Mouse (Mus musculus): Measurements from ENCODE around the gene Anapc7. TPM values are rescaled to one million over a fixed set of nuclear protein-coding genes. Genes with fewer than 3 reads are reported as not detected.
"Not testable (repeated sequence)": the region's sequence is repeated elsewhere in the genome, so short reads cannot be mapped to it uniquely, and the experiment has no call there.

The Anapc7 gene
- polyA plus RNA-seq, 2 experiments from 2014 or later, result 13.4 to 23.7 TPM

- no peak for ATAC-seq
These were observed 11.5 kb upstream of the Anapc7 start for GRCm38 (mm10) chr5:122409692-122410645.

DNA sequence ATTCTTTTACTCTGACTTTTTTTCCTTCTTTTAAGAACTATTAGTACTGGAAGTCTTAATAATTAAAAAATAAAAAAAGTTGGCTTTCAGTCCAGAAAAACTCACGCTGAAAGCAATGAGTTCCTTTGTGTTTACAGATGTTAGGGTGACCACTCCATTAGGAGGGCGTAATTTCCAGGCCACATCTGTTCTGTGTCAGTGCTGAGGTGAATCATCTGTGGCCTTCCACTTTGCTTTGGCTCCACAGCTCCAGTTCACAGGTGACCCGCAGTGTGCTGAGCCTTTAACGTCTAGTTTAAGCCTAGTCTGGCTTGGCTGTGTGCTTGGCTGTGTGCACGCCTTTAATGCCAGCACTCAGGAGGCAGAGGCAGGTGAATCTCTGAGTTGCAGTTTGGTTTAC, 9.6 kb upstream of the Anapc7 start:
- ATAC-seq, result no peak

DNA sequence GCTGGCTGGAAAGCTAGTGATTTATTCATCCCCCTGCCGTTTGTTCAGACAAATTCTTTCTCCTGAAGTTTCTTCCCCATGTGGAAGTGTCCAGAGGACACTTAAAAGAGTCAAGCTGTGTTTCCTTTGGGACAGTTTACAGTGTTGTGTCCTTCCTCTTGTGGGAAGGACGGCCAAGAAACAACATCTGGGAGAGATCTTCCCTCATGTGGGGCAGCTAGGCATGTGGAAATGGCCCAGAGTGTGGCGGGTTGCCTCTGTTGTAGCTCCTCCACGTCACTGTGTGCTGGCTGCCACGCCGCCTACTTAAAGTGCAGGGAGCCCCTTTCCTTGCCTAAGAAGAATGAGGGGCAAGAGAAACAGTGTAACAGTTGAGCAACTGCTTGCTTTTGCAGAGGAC, 8.7 kb upstream of the Anapc7 start:
- no peak for ATAC-seq

DNA sequence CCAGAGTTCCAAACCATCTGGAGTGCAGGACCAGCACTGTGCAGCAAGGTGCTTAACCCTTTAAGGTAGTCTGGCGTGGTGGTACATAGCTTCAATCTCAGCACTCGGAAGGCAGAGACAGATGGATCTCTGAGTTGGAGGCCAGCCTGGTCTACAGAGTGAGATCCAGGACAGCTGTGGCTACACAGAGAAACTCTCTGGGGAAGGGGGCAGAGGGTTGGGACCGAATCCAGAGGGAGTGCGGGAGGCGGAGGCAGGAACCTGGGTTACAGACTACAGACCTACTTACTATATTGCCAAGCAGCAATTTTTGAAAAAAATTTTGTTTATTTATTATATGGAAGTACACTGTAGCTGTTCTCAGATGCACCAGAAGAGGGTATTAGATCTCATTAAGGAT, 7.1 kb upstream of the Anapc7 start:
- ATAC-seq, result no peak

GRCm38 (mm10) chr5:122415465-122415864, 6.0 kb upstream of the Anapc7 start:
- ATAC-seq, result no peak

- ATAC-seq, result not testable (repeated sequence)
These were observed 817 bp upstream of the Anapc7 start for GRCm38 (mm10) chr5:122420676-122421075.

DNA sequence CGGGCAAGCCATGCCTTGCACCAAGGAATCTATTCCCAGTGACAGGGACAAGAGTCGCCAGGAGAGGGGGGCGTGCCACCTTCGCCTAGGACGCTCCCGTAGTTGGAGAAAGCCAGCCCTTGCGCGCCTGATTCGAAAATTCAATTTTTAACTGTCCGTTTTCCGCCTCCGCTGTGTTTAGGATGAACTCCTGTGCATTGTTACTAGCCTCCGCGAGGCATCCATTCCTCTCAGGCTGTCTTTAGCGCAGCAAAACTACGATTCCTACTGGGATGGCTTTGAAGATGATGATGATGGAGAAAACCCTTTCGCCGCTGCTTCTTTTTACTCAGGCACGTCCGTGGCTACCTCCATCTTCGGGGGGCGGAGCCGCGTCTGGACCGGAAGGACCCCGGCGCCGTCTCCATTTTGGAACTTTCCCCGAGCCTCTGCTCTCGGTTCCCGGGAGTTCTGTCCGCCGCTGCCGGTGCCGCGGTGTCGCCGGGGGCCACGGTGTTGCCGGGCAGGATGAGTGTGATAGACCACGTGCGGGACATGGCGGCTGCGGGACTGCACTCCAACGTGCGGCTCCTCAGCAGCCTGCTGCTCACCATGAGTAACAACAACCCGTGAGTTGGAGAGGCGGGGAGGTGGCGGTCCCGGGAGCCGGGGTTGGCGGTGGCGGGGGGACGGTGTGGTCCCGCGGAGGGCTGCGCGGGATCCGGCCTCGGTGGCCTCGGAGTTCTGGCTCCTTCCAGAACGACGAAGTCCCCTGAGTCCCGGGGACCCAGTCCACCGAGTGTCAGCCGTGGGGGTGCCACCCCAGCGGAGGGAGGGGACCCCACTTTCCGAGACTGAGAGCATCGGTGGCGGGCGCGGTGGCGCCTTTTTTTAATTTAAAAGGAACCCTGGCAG, 825 bp downstream of the Anapc7 start:
- peak; percentile 64 for ATAC-seq

GRCm38 (mm10) chr5:122423083-122423482, 1.6 kb downstream of the Anapc7 start:
- ATAC-seq, result peak; percentile 14

DNA sequence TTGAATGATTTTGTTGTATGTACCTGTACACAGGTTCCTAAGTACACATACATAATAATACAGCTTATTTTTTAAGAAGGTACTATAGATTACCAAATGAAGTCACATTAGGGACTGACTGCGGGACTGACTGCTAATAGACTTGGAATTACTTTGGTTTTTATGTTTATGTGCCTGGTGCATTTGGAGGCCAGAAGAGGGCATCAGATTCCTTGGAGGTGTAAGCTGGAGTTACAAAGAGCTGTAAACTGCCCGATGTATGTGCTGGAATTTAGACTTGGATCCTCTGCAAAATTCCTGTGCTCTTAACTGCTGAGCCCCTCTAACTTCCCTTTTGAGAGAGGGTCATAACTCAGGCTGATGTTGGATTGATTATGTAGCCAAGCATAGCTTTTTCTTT, 4.1 kb downstream of the Anapc7 start:
- no peak for ATAC-seq

- peak; percentile 68 for ATAC-seq
These were observed 8.7 kb downstream of the Anapc7 start for GRCm38 (mm10) chr5:122430036-122430775.

- ATAC-seq, result peak; percentile 40
These were observed 9.7 kb downstream of the Anapc7 start for GRCm38 (mm10) chr5:122431221-122431620.

GRCm38 (mm10) chr5:122434541-122434940, 13.0 kb downstream of the Anapc7 start:
- ATAC-seq, result no peak

DNA sequence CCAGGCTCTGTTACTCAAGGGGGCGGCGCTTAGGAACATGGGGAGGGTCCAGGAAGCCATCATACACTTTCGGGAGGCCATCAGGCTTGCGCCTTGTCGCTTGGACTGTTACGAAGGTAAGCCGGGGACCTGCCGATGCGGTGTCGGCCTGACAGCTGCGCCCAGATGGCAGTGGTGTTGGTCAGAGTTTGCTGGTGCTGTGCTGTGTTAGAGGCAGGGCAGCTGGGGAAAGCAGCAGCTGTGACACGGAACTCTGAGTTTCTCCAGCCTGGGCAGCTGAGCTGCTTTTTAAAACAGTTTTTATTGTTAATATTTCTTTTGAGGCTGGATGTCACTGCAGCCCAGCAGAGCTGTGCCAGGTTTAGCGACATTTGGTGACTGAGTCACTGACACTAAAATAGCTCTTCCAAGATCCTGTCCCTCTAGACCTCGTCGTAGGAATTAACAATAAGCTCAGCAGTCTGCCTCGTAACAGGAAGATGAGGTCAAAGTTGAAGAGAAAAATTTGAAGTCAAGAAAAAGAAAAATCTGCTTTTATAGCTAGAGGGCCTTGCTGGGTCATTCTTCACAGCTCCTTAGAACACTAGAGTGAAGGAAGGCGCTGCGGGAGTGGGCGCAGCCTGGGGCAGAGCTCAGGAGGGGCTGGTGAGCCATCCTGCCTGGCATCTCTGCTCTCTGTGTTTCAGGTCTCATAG, 18.1 kb downstream of the Anapc7 start:
- ATAC-seq, result no peak

GRCm38 (mm10) chr5:122440095-122440630, 18.7 kb downstream of the Anapc7 start:
- ATAC-seq, result no peak

GRCm38 (mm10) chr5:122444492-122444891, 23.0 kb downstream of the Anapc7 start:
- ATAC-seq, result no peak

DNA sequence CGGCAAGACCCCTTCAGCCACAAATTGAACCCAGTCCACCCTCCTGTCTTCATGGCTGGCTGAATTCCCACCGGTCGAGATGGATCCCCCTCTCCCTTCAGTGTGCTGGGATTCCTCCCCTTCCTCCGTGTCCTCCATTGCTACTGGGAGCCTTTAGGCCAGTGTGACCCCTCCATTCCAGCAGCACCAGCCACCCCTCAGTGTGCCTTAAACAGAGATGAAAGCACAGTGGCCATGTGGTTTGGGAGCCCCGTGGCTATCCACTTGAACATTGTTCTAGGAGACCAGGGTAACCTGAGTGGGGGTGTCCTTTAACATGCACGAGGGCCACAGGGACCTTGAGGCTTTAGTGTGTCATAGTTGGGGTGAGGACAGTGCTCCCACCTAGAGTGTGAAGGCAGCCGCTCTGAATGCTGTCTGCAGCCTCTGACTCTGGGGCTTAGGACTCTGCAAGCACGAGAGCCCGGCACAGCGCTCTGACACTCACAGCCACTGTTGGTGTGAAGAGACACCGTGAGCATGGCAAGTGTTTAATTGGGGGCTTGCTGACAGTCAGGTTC, 23.6 kb downstream of the Anapc7 start:
- ATAC-seq, result no peak

GRCm38 (mm10) chr5:122447857-122448256, 26.4 kb downstream of the Anapc7 start:
- no peak for ATAC-seq

DNA sequence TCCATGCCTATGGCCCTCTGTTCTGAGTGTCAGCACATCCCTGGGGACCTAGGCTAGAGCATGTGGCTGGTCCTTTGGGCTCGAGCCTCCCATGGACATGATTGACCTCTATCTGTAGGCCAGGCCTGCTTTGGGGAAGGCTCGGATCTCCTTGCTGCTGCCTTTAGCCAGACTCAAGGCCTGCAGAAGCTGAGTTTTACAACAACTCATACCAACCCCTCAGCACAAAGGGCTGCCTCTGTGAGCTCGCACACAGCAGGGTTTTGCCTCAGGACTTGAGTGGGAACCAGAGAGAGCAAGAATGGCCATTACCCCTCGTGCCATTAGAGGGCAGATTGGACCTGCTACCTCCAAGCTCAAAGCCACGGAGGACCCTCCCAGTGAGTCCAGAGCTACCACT, 27.4 kb downstream of the Anapc7 start:
- no peak for ATAC-seq

DNA sequence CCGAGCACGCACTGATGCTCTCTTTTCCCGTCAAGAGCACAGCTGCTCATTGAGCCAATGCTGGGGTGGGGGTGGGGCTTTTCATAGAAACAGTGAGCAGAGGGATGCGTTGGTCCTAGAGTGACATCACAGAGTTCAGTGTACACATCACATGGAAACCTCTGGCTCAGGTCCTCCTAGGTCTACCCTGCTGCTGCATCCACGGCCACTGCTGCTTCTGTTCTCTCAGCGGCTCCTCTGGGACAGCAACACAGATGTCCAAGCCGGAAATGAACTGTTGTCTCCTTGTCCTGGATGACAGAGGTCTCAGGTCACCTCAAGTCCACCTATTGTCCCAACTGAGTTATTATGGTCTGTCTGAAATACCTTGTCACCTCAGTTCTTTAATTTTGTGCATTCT, 28.5 kb downstream of the Anapc7 start:
- no peak for ATAC-seq

GRCm38 (mm10) chr5:122450913-122451317, 29.4 kb downstream of the Anapc7 start:
- no peak for ATAC-seq

DNA sequence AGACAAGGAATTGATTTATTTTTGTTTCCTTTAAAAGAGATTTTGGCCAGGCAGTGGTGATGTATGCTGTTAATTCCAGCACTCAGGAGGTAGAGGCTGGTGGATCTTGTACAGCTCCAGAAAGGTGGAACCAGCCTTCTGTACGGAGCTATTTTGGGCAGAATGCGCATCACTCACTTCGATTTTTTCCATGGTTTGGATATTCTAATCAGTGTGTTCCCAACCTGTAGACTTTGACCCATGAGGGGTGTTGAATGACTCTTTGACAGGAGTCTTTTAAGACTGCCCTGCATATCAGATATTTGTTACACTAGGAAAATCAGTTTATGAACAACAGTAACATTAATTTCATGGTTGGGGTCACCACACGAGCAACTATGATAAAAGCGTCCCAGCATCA, 29.8 kb downstream of the Anapc7 start:
- ATAC-seq, result no peak

All from activated CD4-positive, CD25-positive, alpha-beta regulatory T cell, adult 4 months (primary cell).